Mouse (Mus musculus): ENCODE data around the gene Gm14085.

The Gm14085 gene

DNA sequence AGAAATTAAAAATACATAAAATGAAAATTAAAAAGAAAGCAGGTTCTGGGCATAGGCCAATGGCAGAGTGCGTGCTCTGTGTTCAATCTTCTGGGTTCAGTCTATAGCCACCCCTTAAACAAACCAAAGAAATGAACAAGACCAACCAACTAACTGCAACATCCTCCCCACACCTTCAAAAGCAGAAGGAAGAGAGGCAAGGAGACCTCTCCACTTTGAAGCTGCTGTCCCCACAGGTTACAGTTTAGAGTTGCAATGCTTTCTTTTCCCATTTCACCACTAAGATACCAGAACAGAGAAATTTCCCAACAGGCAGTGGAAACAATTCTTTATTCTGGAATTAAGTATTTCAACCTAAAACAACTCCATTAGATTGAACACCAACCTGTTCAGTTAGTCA lies 77.5 kb downstream of the Gm14085 start:
- DNase-seq = no peak

DNA sequence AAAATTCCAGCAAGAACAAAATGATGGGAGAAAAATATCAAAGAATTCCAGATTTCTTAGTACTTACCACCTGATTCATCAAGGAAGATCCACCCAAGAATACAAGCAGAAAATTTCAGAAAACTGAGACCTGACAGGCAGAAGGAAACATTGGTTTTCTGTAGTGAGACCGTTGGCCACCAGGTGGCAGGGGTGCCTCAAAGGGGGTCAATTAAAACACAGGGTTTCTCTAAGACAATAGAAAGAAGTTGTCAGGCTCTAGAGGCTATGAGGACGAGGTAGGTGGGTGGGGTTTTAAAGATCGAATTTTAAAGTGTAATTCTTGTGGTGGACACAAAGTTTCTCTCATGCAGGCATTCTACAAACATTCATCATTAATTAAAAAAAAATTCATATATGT lies 84.7 kb downstream of the Gm14085 start:
- peak; percentile 78 to 79 for DNase-seq

DNA sequence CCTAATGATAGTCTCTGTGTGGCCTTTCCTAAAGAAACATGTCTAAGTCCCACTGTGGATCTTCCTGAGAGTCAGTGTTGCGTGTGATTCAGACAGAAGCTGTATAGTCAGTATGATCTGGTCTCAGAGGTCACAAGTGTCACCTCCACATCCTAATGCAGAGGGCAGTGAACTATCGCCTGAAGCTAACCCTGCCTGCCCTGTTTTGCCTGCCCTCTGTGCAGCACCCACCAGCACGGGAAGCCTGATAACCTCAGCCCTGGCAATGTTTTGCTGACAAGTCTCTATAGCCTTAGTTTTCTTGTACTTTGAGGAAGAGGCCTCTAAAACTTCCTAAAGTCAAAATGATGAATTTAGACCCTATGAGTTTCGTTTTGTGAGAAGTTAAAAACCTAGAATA lies 85.7 kb downstream of the Gm14085 start:
- no peak for DNase-seq

DNA sequence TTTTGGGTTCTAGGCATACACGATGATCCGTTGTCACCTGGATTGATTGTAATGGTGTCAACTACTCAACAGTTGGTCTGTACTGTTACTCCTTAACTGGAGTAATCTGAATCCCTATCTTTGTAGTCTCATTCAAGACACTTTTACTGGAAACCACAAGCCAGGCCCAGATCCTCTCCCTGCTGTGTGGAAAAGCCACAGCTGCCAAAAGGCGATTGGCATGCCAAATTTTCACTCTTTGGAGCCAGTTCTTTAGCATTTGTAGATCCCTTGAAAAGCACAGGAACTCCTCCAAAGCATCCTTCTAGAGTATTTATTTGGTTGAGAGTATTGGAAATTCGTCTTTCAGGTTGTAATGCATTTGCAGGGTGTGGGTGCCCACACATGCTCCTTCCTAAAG lies 86.6 kb downstream of the Gm14085 start:
- peak; percentile 37 to 53 for DNase-seq

DNA sequence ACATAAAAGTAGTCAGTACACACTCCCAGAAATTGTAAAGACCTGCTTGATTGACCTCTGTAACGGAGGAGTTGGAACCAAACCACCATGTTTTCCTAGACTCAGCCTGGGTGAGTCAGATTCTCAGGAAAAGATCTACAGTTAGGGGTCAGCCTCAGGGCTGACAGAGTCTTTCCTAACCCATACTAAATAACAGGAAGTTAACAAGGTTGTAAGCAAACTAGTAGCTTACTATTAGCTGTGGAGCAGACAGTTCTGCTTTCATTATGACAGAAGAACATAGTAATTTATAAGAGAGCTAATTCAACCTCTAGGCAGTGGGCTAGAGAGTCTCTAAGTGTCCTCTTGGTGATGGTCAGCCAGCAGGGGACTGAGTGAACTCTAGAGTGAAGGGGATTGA lies 87.7 kb downstream of the Gm14085 start:
- DNase-seq = no peak

DNA sequence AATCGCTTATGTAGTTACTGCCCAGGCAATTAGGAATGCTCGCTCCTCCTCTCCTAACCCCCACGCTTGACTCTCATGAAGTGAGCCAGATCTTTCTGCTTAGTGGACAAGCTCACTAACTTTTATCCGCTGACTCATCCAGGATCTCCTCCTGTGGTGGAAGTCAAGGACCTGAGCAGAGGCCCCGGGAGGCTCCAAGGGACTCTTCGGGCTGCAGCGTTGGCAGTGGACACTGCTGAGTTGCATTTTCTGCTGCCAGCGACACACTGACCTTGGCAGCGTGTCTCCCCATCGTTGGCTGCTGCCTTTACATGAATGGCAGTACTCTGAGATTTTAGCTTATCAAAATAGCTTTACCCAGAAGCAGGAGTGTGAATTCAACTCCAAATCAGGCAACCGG lies 90.7 kb downstream of the Gm14085 start:
- peak; percentile 39 to 49 for DNase-seq

DNA sequence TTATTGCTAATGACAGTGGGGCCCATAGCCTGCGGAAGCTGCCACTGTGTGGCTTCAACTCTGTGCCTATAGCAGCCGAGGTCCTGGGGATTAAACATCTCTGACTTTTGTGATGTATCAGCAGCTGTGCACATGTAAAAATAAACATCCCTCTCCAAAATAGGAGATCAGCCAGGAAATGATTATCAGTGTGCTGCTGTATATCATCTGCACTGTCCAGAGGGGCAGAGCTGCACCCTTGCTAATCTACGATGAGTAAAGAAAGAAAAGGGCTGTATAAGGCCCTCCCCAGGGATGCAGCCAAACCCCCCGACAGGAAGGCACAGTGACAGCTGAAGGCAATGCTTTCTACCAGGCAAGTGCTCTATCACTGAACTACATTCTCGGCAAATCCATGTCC lies 91.6 kb downstream of the Gm14085 start:
- no peak for DNase-seq

DNA sequence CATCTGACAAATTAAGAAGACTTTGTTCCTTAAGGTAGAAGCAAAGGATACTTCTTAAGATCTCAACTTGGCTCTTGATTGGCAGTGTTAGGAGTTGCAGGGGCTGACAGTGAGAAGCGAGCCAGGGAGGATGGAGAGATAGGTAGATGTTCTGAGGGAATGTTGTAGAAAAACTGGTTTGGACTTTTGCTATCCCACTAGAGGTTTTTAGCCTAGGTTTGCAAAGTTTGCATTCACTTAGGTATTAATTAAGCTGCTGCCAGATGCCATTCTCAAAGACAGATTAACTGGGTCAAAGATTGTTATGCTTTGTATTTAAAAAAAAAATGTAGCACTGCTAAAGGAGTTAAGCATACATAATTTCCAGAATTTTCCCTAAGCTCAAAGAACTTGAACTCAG lies 92.6 kb downstream of the Gm14085 start:
- DNase-seq = no peak
